Mouse (Mus musculus): ENCODE measurements around the gene Acacb. TPM values are rescaled to one million over a fixed set of nuclear protein-coding genes. Genes with fewer than 3 reads are reported as not detected.

Acacb gene
- polyA plus RNA-seq, 1 experiment from 2014 or later = 1.3 TPM

DNA sequence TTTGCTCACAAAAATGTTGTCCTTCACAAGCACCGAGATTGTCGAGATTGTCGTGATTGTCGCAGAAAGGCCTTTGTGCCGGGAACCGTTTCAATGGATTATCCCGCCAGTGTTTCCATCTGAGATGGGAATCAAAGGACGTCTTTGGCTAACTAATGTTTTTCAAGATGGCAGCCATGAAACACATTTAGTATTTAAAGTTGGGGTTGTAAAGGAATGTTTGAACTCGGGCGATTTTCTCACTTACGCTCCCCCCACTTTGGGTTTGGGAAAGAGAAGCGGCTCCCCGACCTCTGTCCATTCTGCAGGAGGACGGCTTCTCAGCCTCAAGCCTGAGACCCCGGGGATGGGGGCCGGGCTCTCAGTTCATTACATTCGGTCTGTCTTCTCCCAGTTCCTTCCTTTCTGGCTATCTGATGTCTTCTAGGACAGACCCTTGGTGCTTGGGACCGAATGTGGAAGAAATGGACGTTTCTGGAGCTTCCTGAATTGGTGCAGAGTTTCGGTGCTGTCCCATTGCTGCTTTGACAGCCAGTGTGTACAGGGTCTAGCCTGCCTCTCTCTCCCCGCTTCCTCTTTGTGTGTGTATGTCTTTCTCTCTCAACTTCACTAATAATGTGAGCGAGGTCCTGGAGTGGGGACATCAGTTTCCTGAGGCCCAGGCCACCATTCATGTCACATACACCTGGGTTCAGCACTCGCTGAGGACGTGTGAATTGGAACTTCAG, 153.7 kb downstream of the Acacb start:
- no peak overlapping the region for H3K9ac ChIP-seq (ENCODE audit: low read length)
- H3K27me3 ChIP-seq (ENCODE audit: control insufficient read depth, insufficient read depth, low read length) = no peaks in the 10 kb centered on the region
- DNase-seq (ENCODE audit: low spot score) = no peak
- WGBS = 87% methylated on average over 24 of the region's 24 CpGs
- no peak overlapping the region for H3K27ac ChIP-seq (replicated peaks)
- H3K4me2 ChIP-seq (replicated peaks; ENCODE audit: low read depth) = no peak overlapping the region
- no peaks in the 10 kb centered on the region for H3K36me3 ChIP-seq (ENCODE audit: control insufficient read depth, insufficient read depth, low read length)
- ATAC-seq (ENCODE audit: low FRiP score, low TSS enrichment) = no peak
- H3K9me3 ChIP-seq (ENCODE audit: control insufficient read depth, low read length) = no peaks in the 10 kb centered on the region
- no peak overlapping the region for H3K4me3 ChIP-seq (ENCODE audit: low read depth, low read length)
- TF ChIP-seq EP300 (optimal IDR thresholded peaks at IDR 0.05) (no peak), CTCF (IDR thresholded peaks at IDR 0.05; ENCODE audit: low read depth) (no peak)
- H3K4me1 ChIP-seq (replicated peaks; ENCODE audit: control insufficient read depth, insufficient read depth) = no peaks in the 10 kb centered on the region

Other genes with a start within 250 kb of the Acacb start
- 91.6 and 93.6 TPM in 2 replicates for gene Coro1c, start 237.8 kb upstream of the Acacb start, polyA plus RNA-seq (2015; fragmentation: Nextera tagmentation; extraction: Ambion mirVana)
- 5.0 and 5.3 TPM in 2 replicates for gene Ssh1, start 152.6 kb upstream of the Acacb start, polyA plus RNA-seq (2015; fragmentation: Nextera tagmentation; extraction: Ambion mirVana)
- 0.15 and 0.24 TPM in 2 replicates for gene Dao, start 142.8 kb upstream of the Acacb start, polyA plus RNA-seq (2015; fragmentation: Nextera tagmentation; extraction: Ambion mirVana)
- gene Usp30, start 81.1 kb upstream of the Acacb start, polyA plus RNA-seq (2015; fragmentation: Nextera tagmentation; extraction: Ambion mirVana) = 5.3 and 5.7 TPM in 2 replicates
- gene Svop, start 55.0 kb upstream of the Acacb start, polyA plus RNA-seq (2015; fragmentation: Nextera tagmentation; extraction: Ambion mirVana) = 1.1 and 1.2 TPM in 2 replicates
- gene Alkbh2, start 18.3 kb upstream of the Acacb start, polyA plus RNA-seq (2015; fragmentation: Nextera tagmentation; extraction: Ambion mirVana) = 6.2 and 6.9 TPM in 2 replicates
- 15.1 and 16.2 TPM in 2 replicates for gene Ung, start 16.1 kb upstream of the Acacb start, polyA plus RNA-seq (2015; fragmentation: Nextera tagmentation; extraction: Ambion mirVana)
- not detected in 2 replicates for gene Foxn4, start 127.3 kb downstream of the Acacb start, polyA plus RNA-seq (2015; fragmentation: Nextera tagmentation; extraction: Ambion mirVana)
- gene Myo1h, start 142.6 kb downstream of the Acacb start, polyA plus RNA-seq (2015; fragmentation: Nextera tagmentation; extraction: Ambion mirVana) = 3.0 and 3.8 TPM in 2 replicates
- gene Kctd10, start 234.0 kb downstream of the Acacb start, polyA plus RNA-seq (2015; fragmentation: Nextera tagmentation; extraction: Ambion mirVana) = 93.4 and 96.4 TPM in 2 replicates
- 19.4 and 20.9 TPM in 2 replicates for gene Ube3b, start 234.1 kb downstream of the Acacb start, polyA plus RNA-seq (2015; fragmentation: Nextera tagmentation; extraction: Ambion mirVana)